Mouse (Mus musculus): Measurements from ENCODE around the gene Brat1. TPM values are rescaled to one million over a fixed set of nuclear protein-coding genes. Genes with fewer than 3 reads are reported as not detected.

Gene Brat1
- polyA plus RNA-seq, 1 experiment from 2014 or later: 15.9 TPM

GRCm38 (mm10) chr5:140764921-140765613 is 60.3 kb downstream of the Brat1 start:
- DNase-seq (ENCODE audit: low spot score): no peak
- no peak for ATAC-seq (ENCODE audit: insufficient read depth, low FRiP score, low TSS enrichment)
- peaks cover 18% of the 10 kb centered on the region for H3K4me1 ChIP-seq (ENCODE audit: control insufficient read depth, insufficient read depth, low read length)
- no peak overlapping the region for H3K27ac ChIP-seq (ENCODE audit: low read depth, low read length)
- H3K9me3 ChIP-seq (ENCODE audit: control insufficient read depth, low read length): no peaks in the 10 kb centered on the region
- H3K9ac ChIP-seq (ENCODE audit: low read length): no peak overlapping the region
- 71% methylated on average over 6 of the region's 6 CpGs for WGBS
- H3K36me3 ChIP-seq (ENCODE audit: control insufficient read depth, insufficient read depth, low read length): peaks cover under 1% of the 10 kb centered on the region
- H3K4me3 ChIP-seq (ENCODE audit: low read depth, low read length): no peak overlapping the region
- H3K4me2 ChIP-seq (ENCODE audit: low read depth): no peak overlapping the region
- H3K27me3 ChIP-seq (ENCODE audit: control insufficient read depth, insufficient read depth, low read length): no peaks in the 10 kb centered on the region

GRCm38 (mm10) chr5:140766566-140766965 is 61.8 kb downstream of the Brat1 start:
- Histone ChIP-seq H3K4me1 (ENCODE audit: control insufficient read depth, insufficient read depth, low read length) (peaks cover 20% of the 10 kb centered on the region), H3K4me2 (ENCODE audit: low read depth) (no peak overlapping the region), H3K27me3 (ENCODE audit: control insufficient read depth, insufficient read depth, low read length) (no peaks in the 10 kb centered on the region), H3K36me3 (ENCODE audit: control insufficient read depth, insufficient read depth, low read length) (no peaks in the 10 kb centered on the region; the same call in 1 of the 2 replicates), H3K4me3 (ENCODE audit: low read depth, low read length) (no peak overlapping the region), H3K9me3 (ENCODE audit: control insufficient read depth, low read length) (no peaks in the 10 kb centered on the region), H3K27ac (ENCODE audit: low read depth, low read length) (no peak overlapping the region), H3K9ac (ENCODE audit: low read length) (no peak overlapping the region)
- DNase-seq (ENCODE audit: low spot score) (no peak), ATAC-seq (ENCODE audit: insufficient read depth, low FRiP score, low TSS enrichment) (no peak)
- whole genome bisulfite sequencing: 91% methylated on average over 4 of the region's 4 CpGs

GRCm38 (mm10) chr5:140767704-140768141 is 62.9 kb downstream of the Brat1 start:
- Histone ChIP-seq H3K36me3 (ENCODE audit: control insufficient read depth, insufficient read depth, low read length) (no peaks in the 10 kb centered on the region; the same call in 1 of the 2 replicates), H3K27me3 (ENCODE audit: control insufficient read depth, insufficient read depth, low read length) (no peaks in the 10 kb centered on the region), H3K9ac (ENCODE audit: low read length) (peak overlapping the region; percentile 51), H3K4me1 (ENCODE audit: control insufficient read depth, insufficient read depth, low read length) (peaks cover 22% of the 10 kb centered on the region), H3K9me3 (ENCODE audit: control insufficient read depth, low read length) (no peaks in the 10 kb centered on the region), H3K4me2 (ENCODE audit: low read depth) (0 out of 2 replicates have a peak overlapping the region, but pooled peaks have one; percentile 1), H3K27ac (ENCODE audit: low read depth, low read length) (peak overlapping the region; percentile 84), H3K4me3 (ENCODE audit: low read depth, low read length) (no peak overlapping the region)
- WGBS: 21% methylated on average over 9 of the region's 9 CpGs
- ATAC-seq (ENCODE audit: insufficient read depth, low FRiP score, low TSS enrichment): peak; percentile 60
- peak; percentile 70 for DNase-seq (ENCODE audit: low spot score)

- no peak overlapping the region for H3K4me3 ChIP-seq (ENCODE audit: low read depth, low read length)
- peaks cover 22% of the 10 kb centered on the region for H3K4me1 ChIP-seq (ENCODE audit: control insufficient read depth, insufficient read depth, low read length)
- DNase-seq (ENCODE audit: low spot score): no peak
- no peak overlapping the region for H3K4me2 ChIP-seq (ENCODE audit: low read depth)
- WGBS: 86% methylated on average over 5 of the region's 5 CpGs
- H3K9ac ChIP-seq (ENCODE audit: low read length): no peak overlapping the region
- H3K9me3 ChIP-seq (ENCODE audit: control insufficient read depth, low read length): no peaks in the 10 kb centered on the region
- ATAC-seq (ENCODE audit: insufficient read depth, low FRiP score, low TSS enrichment): no peak
- H3K36me3 ChIP-seq (ENCODE audit: control insufficient read depth, insufficient read depth, low read length): no peaks in the 10 kb centered on the region; the same call in 1 of the 2 replicates
- peak overlapping the region; percentile 84 for H3K27ac ChIP-seq (ENCODE audit: low read depth, low read length)
- no peaks in the 10 kb centered on the region for H3K27me3 ChIP-seq (ENCODE audit: control insufficient read depth, insufficient read depth, low read length)
Measured at GRCm38 (mm10) chr5:140768333-140768732, 63.5 kb downstream of the Brat1 start.

Other genes starting within 250 kb of the Brat1 start
- 14.4 and 15.5 TPM in 2 replicates for gene Chst12, start 199.5 kb upstream of the Brat1 start, polyA plus RNA-seq (2014; fragmentation: Nextera tagmentation; extraction: Ambion mirVana)
- gene Grifin, start 139.9 kb upstream of the Brat1 start, polyA plus RNA-seq (2014; fragmentation: Nextera tagmentation; extraction: Ambion mirVana): not detected in 2 replicates
- 35.4 and 37.5 TPM in 2 replicates for gene Lfng, start 97.7 kb upstream of the Brat1 start, polyA plus RNA-seq (2014; fragmentation: Nextera tagmentation; extraction: Ambion mirVana)
- 61.0 and 65.0 TPM in 2 replicates for gene Ttyh3, start 56.0 kb upstream of the Brat1 start, polyA plus RNA-seq (2014; fragmentation: Nextera tagmentation; extraction: Ambion mirVana)
- 18.3 and 18.4 TPM in 2 replicates for gene Iqce, start 2.6 kb upstream of the Brat1 start, polyA plus RNA-seq (2014; fragmentation: Nextera tagmentation; extraction: Ambion mirVana)
- gene Amz1, start 19.1 kb downstream of the Brat1 start, polyA plus RNA-seq (2014; fragmentation: Nextera tagmentation; extraction: Ambion mirVana): 0.38 and 0.69 TPM in 2 replicates
- 60.3 and 65.0 TPM in 2 replicates for gene Gna12, start 125.4 kb downstream of the Brat1 start, polyA plus RNA-seq (2014; fragmentation: Nextera tagmentation; extraction: Ambion mirVana)

Data from neural tube, embryonic 11.5 days (tissue).